Mouse (Mus musculus) T-helper 1 cell (primary cell): ENCODE data around the gene Hpcal1.

Experiments
- in situ Hi-C: fragments of 300-600 bp; cut with MboI, MseI; formaldehyde crosslinking; loops from one replicate; pipeline ENCODE4 v1.15.1; 2025; ENCODE audit warnings: high pct_unique_total_duplicates

The Hpcal1 gene

GRCm38 (mm10) chr12:17684315-17684714, 6.3 kb upstream of the Hpcal1 start:
- in situ Hi-C loops: no loop called here

DNA sequence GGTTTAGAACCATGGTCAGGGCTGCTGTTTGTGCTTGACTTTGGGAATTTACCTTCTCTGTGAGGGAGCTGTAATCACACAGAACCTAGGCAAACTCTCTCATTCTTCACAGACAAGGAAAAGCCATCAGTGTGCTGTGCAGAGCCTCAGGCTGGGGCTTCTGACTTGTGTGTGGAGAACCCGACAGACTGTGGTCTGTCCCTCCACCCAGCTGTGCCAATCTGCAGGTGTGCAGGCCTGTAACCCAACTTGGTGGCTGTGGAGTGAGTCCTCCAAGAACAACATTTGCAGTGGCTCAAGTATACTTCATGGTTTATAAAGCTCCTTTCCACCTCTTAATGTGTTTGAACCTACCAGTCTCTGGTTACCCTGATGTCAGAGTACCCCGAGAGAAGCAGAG, 4.5 kb upstream of the Hpcal1 start:
- in situ Hi-C loops: no loop called here

DNA sequence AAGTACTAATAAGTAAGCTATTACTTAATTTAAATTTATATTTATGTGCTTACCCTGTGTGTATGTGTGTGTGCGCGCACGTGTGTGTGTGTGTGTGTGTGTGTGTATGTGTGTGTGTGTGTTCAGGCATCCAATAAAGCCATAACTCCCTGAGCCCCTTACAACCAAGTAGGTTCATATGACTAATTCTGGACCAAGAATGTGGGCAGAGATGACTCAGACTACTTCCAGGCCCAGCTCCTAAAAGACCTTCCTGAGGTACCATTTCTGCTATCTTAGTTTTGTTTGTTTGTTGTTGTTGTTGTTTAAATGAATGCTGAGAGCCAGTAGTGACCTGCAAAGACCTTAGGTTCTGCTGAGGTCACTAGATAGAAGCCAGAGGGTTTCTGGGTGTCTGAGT, 1.7 kb upstream of the Hpcal1 start:
- in situ Hi-C loops: no loop called here

DNA sequence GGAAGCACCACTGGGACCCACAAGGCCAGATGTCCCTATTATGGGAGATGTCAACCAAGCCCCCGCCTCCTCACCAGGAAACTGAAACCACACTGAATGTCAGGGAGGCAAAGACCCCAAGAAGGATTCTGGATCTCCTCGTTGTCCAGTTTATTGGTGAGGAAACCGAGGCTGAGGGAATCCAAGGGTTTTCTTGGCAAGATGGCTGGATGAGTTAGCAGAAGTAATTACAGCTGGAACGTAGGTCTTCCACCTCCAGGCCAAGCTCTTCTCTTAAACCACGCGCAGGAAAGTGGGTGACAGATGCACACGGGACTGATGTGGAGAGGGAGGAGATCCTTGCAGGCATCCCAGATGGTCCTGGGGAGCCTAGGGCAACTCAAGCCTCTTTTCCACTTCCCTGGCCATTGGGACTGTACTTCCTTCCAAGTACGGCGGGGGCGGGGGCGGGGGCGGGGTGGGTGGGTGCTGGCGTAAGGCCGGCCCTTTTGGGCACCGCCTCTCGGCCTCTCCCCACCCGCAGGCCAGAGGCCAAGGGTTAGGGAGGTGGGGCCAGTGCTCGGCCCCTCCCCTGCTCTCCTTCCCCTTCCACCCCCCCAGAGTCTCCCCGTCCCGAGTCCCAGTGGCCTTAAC, 609 bp upstream of the Hpcal1 start:
- in situ Hi-C loops: loop anchor here (5.0 kb wide), 2 partner anchors 47 to 798 kb away; partner anchors contain the start of gene Rock2

DNA sequence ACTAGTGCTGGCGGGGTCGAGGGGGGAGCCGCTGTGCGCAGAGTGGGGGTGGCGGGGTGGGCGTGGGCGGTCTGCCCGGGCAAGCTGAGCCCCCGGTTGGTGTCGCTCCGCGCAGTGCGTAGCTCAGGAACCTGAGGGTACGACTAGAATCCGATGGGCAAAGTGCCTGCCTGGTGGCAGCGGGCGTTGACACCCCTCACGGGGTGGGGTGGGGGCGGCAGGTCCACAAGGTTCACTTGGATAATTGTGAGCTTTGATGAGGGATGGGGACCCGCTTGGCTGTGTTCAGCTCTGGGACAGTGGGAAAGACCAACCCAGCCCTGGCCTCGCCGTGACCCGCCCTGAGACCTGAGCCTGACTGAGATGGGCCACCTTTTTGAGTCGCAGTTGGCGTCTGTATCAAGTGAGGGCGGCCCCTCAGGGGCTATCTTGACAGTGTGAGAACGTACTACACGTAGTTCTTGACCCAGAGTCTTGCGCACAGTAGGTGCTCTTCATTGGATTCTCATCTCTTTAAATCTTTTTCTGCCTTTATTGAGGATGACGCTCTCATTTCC, 742 bp downstream of the Hpcal1 start:
- in situ Hi-C loops: loop anchor here (5.0 kb wide), 2 partner anchors 46 to 799 kb away; partner anchors contain the start of gene Rock2

DNA sequence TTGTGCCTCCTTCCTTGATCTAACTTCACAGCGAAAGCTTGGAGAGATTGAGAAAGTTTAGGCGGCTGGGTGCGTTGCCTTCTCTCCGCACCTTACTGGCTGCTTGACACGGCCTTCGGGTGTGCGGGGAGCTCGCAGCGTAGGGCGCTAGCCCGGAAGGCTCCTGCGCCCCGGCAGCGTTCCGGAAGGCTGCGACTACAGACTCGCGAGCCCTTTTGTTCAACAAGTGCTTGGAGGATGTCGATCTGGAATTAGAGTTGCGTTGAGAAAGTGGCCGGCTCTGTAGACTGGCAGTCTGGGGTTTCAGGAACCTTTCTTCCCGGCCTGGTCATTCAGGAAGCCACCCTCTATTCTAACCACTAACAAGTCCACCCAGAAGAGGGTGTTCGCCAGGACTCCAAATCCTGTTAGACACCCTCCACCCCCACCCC, 1.2 kb downstream of the Hpcal1 start:
- in situ Hi-C loops: loop anchor here (5.0 kb wide), 2 partner anchors 45 to 800 kb away; partner anchors contain the start of gene Rock2

GRCm38 (mm10) chr12:17692356-17692755, 1.7 kb downstream of the Hpcal1 start:
- in situ Hi-C loops: loop anchor here (5.0 kb wide), 2 partner anchors 45 to 800 kb away; partner anchors contain the start of gene Rock2

GRCm38 (mm10) chr12:17692953-17693352, 2.3 kb downstream of the Hpcal1 start:
- in situ Hi-C loops: loop anchor here (5.0 kb wide), 2 partner anchors 44 to 801 kb away; partner anchors contain the start of gene Rock2

DNA sequence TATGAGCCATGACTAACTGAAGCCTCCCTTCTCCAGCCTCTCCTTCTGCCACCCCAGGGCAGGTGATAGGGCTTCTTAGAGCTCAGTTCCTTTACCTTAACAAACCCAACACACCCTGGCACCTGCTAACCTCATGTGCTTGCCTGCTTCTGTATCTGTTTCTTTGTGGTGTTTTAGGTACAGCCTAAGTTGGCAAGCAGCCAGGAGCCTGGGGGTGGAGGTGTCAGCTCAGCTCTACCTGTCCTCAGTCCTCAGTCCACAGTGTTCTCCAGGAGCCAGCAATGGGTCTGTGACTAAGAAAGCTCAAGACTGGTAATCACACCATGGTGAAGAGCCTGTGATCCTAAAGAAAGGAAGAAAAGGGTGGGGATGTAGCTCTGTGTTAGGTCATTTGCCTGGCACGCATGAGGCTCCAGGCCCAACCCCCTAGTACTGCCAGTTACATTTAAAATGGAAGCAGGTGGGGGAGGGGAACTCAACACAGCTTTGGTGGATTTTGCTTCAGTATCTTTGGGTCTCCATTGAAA, 4.0 kb downstream of the Hpcal1 start:
- in situ Hi-C loops: loop anchor here (5.0 kb wide), 2 partner anchors 43 to 802 kb away; partner anchors contain the start of gene Rock2

DNA sequence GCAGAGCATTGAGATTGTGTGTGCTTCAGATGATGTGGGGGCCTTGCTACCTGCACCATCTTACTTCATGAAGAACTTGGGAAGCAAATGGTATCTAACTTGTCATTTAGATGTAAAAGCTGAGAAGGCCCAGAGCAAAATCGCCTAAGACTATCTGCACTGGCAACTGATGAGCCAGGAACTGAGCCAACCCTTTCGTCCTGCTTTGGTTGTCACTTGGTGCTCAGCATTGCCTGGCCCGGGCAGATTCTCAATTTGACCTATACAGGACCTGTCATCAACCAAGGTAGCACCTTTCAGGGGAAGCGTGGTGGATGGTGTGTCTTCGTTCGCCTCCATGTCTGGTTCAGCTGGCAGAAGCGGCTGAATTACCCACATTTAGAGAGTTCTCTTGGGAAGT, 5.7 kb downstream of the Hpcal1 start:
- in situ Hi-C loops: no loop called here

- in situ Hi-C loops: no loop called here
Observed at GRCm38 (mm10) chr12:17698934-17699333, 8.3 kb downstream of the Hpcal1 start.

DNA sequence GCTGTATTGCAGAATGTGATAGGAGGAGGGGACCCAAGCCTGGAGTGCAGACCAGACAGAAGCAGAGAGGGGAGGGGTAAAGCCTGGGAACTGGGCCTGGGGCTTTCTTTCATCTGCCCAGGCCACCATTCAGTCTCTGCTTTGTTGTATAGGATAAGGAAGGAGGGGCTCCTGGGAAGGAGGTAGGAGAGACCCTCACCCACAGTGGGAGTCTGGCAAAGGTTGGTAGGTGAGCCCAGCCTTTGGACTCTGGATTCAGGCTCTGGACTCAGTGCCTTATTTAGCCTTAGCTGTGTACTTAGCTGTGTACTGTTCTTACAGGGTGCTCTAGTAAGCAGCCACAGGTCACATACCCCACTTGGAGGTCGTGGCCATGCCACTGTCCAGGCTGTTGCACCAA, 8.8 kb downstream of the Hpcal1 start:
- in situ Hi-C loops: no loop called here

- in situ Hi-C loops: no loop called here
Observed at GRCm38 (mm10) chr12:17701131-17701720, 10.6 kb downstream of the Hpcal1 start.

- in situ Hi-C loops: no loop called here
Observed at GRCm38 (mm10) chr12:17701795-17702194, 11.1 kb downstream of the Hpcal1 start.

DNA sequence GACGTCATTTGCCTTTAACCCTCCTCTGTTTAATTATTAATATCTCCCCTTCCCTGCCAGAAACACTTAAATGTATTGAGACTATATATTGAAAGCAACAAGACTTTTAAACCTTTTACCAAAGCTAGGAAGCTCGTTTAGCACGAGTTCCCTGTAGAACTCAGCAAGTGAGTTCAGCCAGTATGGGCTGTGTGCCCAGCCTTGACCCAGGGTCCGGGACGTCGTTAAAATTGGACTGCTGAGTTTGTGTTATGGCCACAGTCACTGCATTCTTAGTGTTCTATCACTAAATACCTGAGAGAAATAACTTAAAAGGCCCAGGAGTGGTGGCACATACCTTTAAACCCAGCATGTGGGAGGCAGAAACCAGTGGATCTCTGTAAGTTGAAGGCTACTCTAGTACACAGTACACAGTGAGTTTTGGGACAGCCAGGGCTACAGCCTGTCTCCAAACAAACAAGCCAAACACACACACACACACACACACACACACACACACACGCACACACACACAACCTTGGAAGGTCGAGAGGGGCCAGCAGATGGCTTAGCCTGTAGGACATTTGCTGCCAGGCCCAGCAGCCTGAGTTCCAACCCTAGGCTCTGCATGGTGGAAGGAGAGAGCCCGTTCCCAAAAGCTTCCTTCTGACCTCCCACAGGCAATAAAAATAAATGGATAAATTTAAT, 11.7 kb downstream of the Hpcal1 start:
- in situ Hi-C loops: no loop called here

DNA sequence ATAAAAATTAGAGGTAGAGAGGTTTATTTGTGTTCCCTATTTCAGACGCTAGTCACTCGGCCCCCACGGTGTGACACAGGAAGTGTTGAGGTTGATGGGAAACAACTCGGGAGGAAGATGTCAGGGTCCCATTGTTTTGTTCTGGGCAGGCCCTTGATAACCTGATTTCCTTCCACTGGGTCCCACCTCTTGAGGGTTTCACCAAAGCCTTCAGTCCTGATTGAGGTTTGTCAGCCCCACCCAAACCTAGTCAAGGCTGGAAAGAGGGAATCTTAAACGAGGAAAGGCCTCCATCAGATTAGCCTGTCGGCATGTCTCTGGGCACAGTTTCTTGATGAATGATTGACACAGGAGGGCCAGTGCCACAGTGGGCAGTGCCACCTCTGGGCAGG, 12.3 kb downstream of the Hpcal1 start:
- in situ Hi-C loops: no loop called here

DNA sequence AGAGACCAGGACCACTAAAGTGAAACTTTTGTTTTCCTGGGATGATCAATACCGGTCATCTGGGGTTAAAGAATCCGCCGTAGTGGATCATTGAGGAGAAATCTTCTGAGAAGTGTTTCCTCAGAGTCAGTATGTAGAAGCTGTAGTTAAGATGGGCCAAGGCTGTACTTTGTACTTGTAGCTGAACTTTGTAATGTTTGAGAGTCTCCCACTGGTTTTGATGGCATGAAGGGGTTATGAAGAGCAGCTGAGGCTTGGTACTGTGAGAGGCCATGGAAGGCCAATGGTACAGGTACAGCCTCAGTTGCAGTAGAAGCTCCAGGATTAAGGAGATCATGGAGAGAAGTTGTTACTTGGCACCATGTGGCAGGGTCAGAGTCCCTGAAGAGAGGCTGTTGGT, 13.2 kb downstream of the Hpcal1 start:
- in situ Hi-C loops: no loop called here

DNA sequence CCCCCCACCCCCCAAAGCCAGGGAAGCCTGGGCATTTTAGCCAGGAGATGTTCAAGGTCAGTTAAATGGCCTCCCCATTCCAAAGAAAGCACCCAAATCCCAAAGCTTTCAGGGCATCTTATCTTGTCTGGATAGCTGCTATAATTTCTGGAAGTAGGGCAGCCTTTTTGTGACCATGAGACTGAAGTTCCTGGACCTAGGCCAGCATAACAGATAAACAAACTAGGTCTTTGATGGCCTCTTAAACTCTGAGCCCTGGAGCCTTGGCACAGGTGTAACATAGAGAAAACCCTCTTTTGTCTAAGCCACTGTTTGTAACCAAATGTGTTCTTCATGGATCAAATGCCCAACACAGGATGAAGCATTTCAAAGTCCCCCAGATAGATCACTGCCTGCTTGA, 16.8 kb downstream of the Hpcal1 start:
- in situ Hi-C loops: no loop called here

- in situ Hi-C loops: no loop called here
Observed at GRCm38 (mm10) chr12:17709451-17709850, 18.8 kb downstream of the Hpcal1 start.

GRCm38 (mm10) chr12:17709926-17710746, 19.5 kb downstream of the Hpcal1 start:
- in situ Hi-C loops: no loop called here

GRCm38 (mm10) chr12:17710747-17711092, 20.1 kb downstream of the Hpcal1 start:
- in situ Hi-C loops: no loop called here
